Mouse (Mus musculus): ENCODE measurements at regions not wholly inside any gene's neighbourhood (a gene's known extent, or its start where the extent isn't known, plus 50 kb on each side); places are given as distances from the start of the nearest gene placed in this dataset.

- DNase-seq (ENCODE audit: low read depth, low spot score) = no peak
These were observed 226.5 kb upstream of the Jarid2 start for GRCm38 (mm10) chr13:44502612-44503256.

- DNase-seq (ENCODE audit: low read depth, low spot score) = no peak
These were observed 225.9 kb upstream of the Jarid2 start for GRCm38 (mm10) chr13:44503257-44503950.

GRCm38 (mm10) chr13:44504455-44504854 lies 224.8 kb upstream of the Jarid2 start:
- DNase-seq (ENCODE audit: low read depth, low spot score) = no peak

- DNase-seq (ENCODE audit: low read depth, low spot score) = no peak
These were observed 222.3 kb upstream of the Jarid2 start for GRCm38 (mm10) chr13:44506975-44507374.

- no peak for DNase-seq (ENCODE audit: low read depth, low spot score)
These were observed 219.6 kb upstream of the Jarid2 start for GRCm38 (mm10) chr13:44509526-44510159.

GRCm38 (mm10) chr13:44513378-44514285 lies 215.6 kb upstream of the Jarid2 start:
- no peak for DNase-seq (ENCODE audit: low read depth, low spot score)

GRCm38 (mm10) chr13:44514636-44515158 lies 214.6 kb upstream of the Jarid2 start:
- no peak for DNase-seq (ENCODE audit: low read depth, low spot score)

- no peak for DNase-seq (ENCODE audit: low read depth, low spot score)
These were observed 212.4 kb upstream of the Jarid2 start for GRCm38 (mm10) chr13:44516863-44517262.

- no peak for DNase-seq (ENCODE audit: low read depth, low spot score)
These were observed 212.0 kb upstream of the Jarid2 start for GRCm38 (mm10) chr13:44517312-44517711.

GRCm38 (mm10) chr13:44518215-44518614 lies 211.1 kb upstream of the Jarid2 start:
- no peak for DNase-seq (ENCODE audit: low read depth, low spot score)

- DNase-seq (ENCODE audit: low read depth, low spot score) = no peak
These were observed 205.8 kb upstream of the Jarid2 start for GRCm38 (mm10) chr13:44523516-44523915.

- DNase-seq (ENCODE audit: low read depth, low spot score) = no peak
These were observed 198.3 kb upstream of the Jarid2 start for GRCm38 (mm10) chr13:44530867-44531564.

GRCm38 (mm10) chr13:44532631-44533180 lies 196.6 kb upstream of the Jarid2 start:
- no peak for DNase-seq (ENCODE audit: low read depth, low spot score)

GRCm38 (mm10) chr13:44534575-44535080 lies 194.6 kb upstream of the Jarid2 start:
- no peak for DNase-seq (ENCODE audit: low read depth, low spot score)

GRCm38 (mm10) chr13:44535441-44535840 lies 193.8 kb upstream of the Jarid2 start:
- no peak for DNase-seq (ENCODE audit: low read depth, low spot score)

GRCm38 (mm10) chr13:44538238-44538637 lies 191.0 kb upstream of the Jarid2 start:
- no peak for DNase-seq (ENCODE audit: low read depth, low spot score)

- DNase-seq (ENCODE audit: low read depth, low spot score) = no peak
These were observed 188.9 kb upstream of the Jarid2 start for GRCm38 (mm10) chr13:44540401-44540800.

- DNase-seq (ENCODE audit: low read depth, low spot score) = no peak
These were observed 188.0 kb upstream of the Jarid2 start for GRCm38 (mm10) chr13:44541243-44541653.

- no peak for DNase-seq (ENCODE audit: low read depth, low spot score)
These were observed 184.5 kb upstream of the Jarid2 start for GRCm38 (mm10) chr13:44544786-44545185.

GRCm38 (mm10) chr13:44546289-44546688 lies 183.0 kb upstream of the Jarid2 start:
- DNase-seq (ENCODE audit: low read depth, low spot score) = no peak

All from telencephalon, adult 2 months (tissue).